Mouse (Mus musculus): ENCODE results near the gene Scaf4. TPM values are rescaled to one million over a fixed set of nuclear protein-coding genes. Genes with fewer than 3 reads are reported as not detected.
A peak's percentile ranks its signal among the peaks of the same experiment; 100 is the strongest.

Gene Scaf4
- polyA plus RNA-seq, 1 experiment: 14.1 TPM

DNA sequence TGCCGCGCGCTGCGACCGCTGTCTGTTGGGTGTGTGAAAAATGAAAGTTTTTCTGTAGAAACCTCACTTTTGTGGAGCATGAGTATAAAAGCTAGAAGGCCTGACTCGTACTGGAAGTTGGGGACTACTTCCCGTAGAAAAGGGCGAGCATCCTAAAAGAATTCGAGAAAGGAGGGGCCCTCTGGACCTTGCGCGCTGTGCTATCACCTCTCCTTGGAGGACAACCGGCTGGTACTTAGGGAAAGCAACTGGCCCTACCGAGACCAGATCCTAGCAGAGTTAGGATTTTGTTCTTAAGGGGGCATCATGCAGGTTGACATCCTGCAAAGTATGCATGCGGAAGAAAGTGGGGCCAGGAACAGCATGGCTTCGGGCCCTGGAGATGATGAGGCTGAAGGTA lies 613 bp upstream of the Scaf4 start:
- Histone ChIP-seq H3ac (ENCODE audit: control insufficient read depth, insufficient read length) (peak overlapping the region; percentile 65), H3K4me3 (peak overlapping the region; percentile 69), H3K36me3 (ENCODE audit: control insufficient read depth, insufficient read depth) (no peaks in the 10 kb centered on the region), H3K27me3 (ENCODE audit: control insufficient read depth, insufficient read depth, insufficient read length) (no peaks in the 10 kb centered on the region), H3K4me2 (ENCODE audit: low read depth) (peak overlapping the region; percentile 91), H3K79me2 (ENCODE audit: control insufficient read depth, insufficient read depth) (peaks cover 36% of the 10 kb centered on the region)
- TF ChIP-seq POLR2AphosphoS2 (IDR thresholded peaks at IDR 0.05; ENCODE audit: insufficient read length, low read depth) (no peak), TCF12 (IDR thresholded peaks at IDR 0.05; ENCODE audit: insufficient read depth, poor library complexity, severe bottlenecking) (no peak), SRF (IDR thresholded peaks at IDR 0.05; ENCODE audit: control insufficient read depth, insufficient read length, low read depth) (no peak), MAX (IDR thresholded peaks at IDR 0.05; ENCODE audit: low read depth) (no peak), REST (IDR thresholded peaks at IDR 0.05; ENCODE audit: insufficient read depth, insufficient read length) (no peak)

DNA sequence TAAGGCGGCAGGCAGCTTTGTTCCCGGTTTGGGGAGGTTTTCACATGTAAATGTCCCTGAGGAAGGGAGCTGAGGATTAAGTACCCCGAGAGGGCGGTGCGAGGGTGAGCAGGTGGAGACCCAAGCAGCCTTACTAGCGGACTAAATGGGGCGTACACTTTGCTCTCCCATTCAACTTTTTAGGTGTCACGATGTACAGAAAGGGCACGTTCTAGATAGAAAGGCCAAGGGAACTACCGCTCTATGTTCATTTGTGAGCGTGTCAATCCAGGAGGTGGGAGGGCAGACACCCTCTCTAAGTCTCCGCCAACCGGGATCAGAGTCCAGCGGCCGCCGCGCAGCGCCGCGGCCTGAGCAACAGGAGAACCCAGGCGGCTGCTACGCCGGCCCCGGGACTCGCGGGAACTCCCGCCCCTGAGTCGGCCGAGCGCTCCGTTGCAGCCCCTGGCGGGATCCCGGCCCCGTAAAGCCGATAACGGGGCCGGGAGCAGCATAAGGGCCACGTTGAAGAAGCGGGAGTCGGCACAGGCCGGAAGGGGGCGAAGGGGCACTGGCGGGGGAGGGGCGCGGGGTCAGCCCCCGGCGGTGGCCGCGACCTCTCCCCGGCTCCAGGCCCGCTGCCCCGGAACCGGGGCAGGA lies 918 bp downstream of the Scaf4 start:
- TF ChIP-seq MYOD1 (IDR thresholded peaks at IDR 0.05; ENCODE audit: control insufficient read depth in 1 of 3, insufficient read length in 2 of 3, low read depth in 2 of 3) (peak in 1 of 3 experiments; percentile 3), TCF3 (IDR thresholded peaks at IDR 0.05; ENCODE audit: insufficient read length, low read depth) (no peak)
- Histone ChIP-seq H3K4me3 (peak overlapping the region; percentile 69), H3K79me2 (ENCODE audit: control insufficient read depth, insufficient read depth) (peaks cover 52% of the 10 kb centered on the region), H3ac (ENCODE audit: control insufficient read depth, insufficient read length) (peak overlapping the region; percentile 65), H3K4me2 (ENCODE audit: low read depth) (peak overlapping the region; percentile 94), H3K27me3 (ENCODE audit: control insufficient read depth, insufficient read depth, insufficient read length) (no peaks in the 10 kb centered on the region), H3K36me3 (ENCODE audit: control insufficient read depth, insufficient read depth) (no peaks in the 10 kb centered on the region)

DNA sequence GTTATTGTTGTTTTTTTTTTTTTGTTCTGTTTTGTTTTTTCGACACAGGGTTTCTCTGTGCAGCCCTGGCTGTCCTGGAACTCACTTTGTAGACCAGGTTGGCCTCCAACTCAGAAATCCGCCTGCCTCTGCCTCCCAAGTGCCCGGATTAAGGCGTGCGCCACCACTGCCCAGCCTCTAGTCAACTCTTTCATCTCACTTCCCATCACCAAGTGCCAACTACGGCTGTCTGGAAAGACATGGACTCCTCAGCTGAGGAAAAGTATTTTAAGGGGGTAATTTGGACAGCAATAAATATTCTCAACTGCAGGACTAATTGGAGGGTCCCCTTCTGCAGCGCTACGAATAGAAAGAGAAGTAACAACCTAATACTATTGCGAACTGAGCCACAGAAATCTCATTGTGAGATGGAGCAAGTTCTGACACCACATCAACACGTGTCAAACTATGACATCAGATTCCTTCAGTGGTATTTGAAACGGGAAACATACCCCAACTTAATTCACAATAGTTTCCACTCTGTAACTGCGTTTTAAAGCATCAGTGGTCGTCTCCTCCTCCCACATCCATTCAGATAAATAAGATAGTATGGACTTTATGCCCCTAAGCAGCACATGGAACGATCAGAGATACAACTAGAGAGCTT lies 1.6 kb downstream of the Scaf4 start:
- peak overlapping the region; percentile 65 for H3ac ChIP-seq (ENCODE audit: control insufficient read depth, insufficient read length)
- H3K4me3 ChIP-seq: peak overlapping the region; percentile 69
- H3K4me2 ChIP-seq (ENCODE audit: low read depth): peak overlapping the region; percentile 94
- no peaks in the 10 kb centered on the region for H3K27me3 ChIP-seq (ENCODE audit: control insufficient read depth, insufficient read depth, insufficient read length)
- no peaks in the 10 kb centered on the region for H3K36me3 ChIP-seq (ENCODE audit: control insufficient read depth, insufficient read depth)
- peaks cover 58% of the 10 kb centered on the region for H3K79me2 ChIP-seq (ENCODE audit: control insufficient read depth, insufficient read depth)
- TF ChIP-seq SRF (IDR thresholded peaks at IDR 0.05; ENCODE audit: control insufficient read depth, insufficient read length, low read depth): no peak
- TF ChIP-seq TCF12 (IDR thresholded peaks at IDR 0.05; ENCODE audit: insufficient read depth, poor library complexity, severe bottlenecking): no peak
- no peak for TF ChIP-seq MYOG (IDR thresholded peaks at IDR 0.05; ENCODE audit: control insufficient read depth in 1 of 3, insufficient read depth in 1 of 3, insufficient read length in 2 of 3, low read depth in 2 of 3)

DNA sequence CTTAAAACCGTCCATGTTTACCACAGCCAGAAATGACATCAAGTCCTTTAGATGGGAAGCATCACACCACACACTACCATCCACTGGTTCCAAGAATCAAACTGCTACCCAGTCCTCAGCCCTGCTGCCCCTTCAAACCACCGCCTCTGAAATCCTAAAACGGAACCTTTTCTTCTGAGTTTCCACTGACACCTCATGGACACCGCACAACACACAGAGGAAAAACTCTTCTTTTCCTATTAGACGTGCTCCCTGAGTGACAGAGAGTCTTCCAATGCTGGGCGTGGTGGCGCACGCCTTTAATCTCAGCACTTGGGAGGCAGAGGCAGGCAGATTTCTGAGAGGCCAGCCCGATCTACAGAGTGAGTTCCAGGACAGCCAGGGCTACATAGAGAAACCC lies 2.9 kb downstream of the Scaf4 start:
- Histone ChIP-seq H3K79me2 (ENCODE audit: control insufficient read depth, insufficient read depth) (peaks cover 72% of the 10 kb centered on the region), H3K27me3 (ENCODE audit: control insufficient read depth, insufficient read depth, insufficient read length) (no peaks in the 10 kb centered on the region), H3ac (ENCODE audit: control insufficient read depth, insufficient read length) (no peak overlapping the region), H3K4me2 (ENCODE audit: low read depth) (no peak overlapping the region), H3K36me3 (ENCODE audit: control insufficient read depth, insufficient read depth) (no peaks in the 10 kb centered on the region), H3K4me3 (no peak overlapping the region)
- TF ChIP-seq TCF12 (IDR thresholded peaks at IDR 0.05; ENCODE audit: insufficient read depth, poor library complexity, severe bottlenecking) (no peak), MAX (IDR thresholded peaks at IDR 0.05; ENCODE audit: low read depth) (no peak), USF1 (IDR thresholded peaks at IDR 0.05; ENCODE audit: low read depth) (no peak), TCF3 (IDR thresholded peaks at IDR 0.05; ENCODE audit: insufficient read length, low read depth) (no peak), SRF (IDR thresholded peaks at IDR 0.05; ENCODE audit: control insufficient read depth, insufficient read length, low read depth) (no peak), POLR2AphosphoS2 (IDR thresholded peaks at IDR 0.05; ENCODE audit: insufficient read length, low read depth) (no peak), MYOD1 (IDR thresholded peaks at IDR 0.05; ENCODE audit: control insufficient read depth in 1 of 3, insufficient read length in 2 of 3, low read depth in 2 of 3) (no peak), POLR2A (IDR thresholded peaks at IDR 0.05; ENCODE audit: insufficient read length, low read depth) (no peak)

DNA sequence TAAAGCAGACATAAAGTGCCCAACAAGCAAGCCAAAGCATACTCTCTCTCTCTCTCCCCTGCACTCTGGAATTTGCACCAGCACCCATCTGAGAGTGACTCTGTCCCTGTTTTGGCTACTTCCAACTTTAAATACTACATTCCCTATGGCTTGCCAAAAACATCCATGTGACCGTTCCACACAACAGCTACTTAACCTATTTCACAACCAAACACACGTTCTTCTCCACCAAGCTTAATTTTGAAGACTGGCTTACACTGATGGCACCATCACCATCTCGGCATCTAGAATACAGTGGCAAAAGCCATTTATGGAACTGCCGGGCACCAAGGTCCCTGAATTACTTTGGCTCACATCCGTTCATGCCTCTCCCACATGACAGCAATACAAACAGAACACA lies 3.3 kb downstream of the Scaf4 start:
- Histone ChIP-seq H3K4me2 (ENCODE audit: low read depth) (no peak overlapping the region), H3ac (ENCODE audit: control insufficient read depth, insufficient read length) (no peak overlapping the region), H3K4me3 (no peak overlapping the region), H3K79me2 (ENCODE audit: control insufficient read depth, insufficient read depth) (peaks cover 76% of the 10 kb centered on the region), H3K36me3 (ENCODE audit: control insufficient read depth, insufficient read depth) (no peaks in the 10 kb centered on the region), H3K27me3 (ENCODE audit: control insufficient read depth, insufficient read depth, insufficient read length) (no peaks in the 10 kb centered on the region)
- no peak for TF ChIP-seq TCF12 (IDR thresholded peaks at IDR 0.05; ENCODE audit: insufficient read depth, poor library complexity, severe bottlenecking)
- TF ChIP-seq MYOG (IDR thresholded peaks at IDR 0.05; ENCODE audit: control insufficient read depth in 1 of 3, insufficient read depth in 1 of 3, insufficient read length in 2 of 3, low read depth in 2 of 3): no peak
- no peak for TF ChIP-seq SRF (IDR thresholded peaks at IDR 0.05; ENCODE audit: control insufficient read depth, insufficient read length, low read depth)
- no peak for TF ChIP-seq TCF3 (IDR thresholded peaks at IDR 0.05; ENCODE audit: insufficient read length, low read depth)
- TF ChIP-seq POLR2AphosphoS2 (IDR thresholded peaks at IDR 0.05; ENCODE audit: insufficient read length, low read depth): no peak

DNA sequence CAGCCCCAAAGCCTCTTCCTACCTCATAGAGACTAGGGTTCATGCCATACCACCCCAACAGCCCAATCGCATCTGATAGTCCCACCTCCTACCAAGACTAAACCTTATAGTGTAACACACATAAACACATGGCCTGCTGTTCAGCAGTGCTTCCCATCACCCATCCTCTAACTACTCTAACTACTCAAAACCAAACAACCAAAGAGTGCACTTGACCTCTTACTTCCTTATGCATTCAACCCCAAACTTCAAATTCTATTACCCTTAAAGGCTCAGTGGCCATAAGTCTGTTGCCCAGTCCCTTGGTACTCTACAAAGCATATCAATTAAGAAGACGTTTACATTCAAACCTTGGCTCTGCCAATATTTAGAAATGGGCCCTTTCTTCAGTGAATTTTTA lies 3.8 kb downstream of the Scaf4 start:
- TF ChIP-seq CEBPB (IDR thresholded peaks at IDR 0.05; ENCODE audit: insufficient read depth, poor library complexity, severe bottlenecking): no peak
- TF ChIP-seq TCF12 (IDR thresholded peaks at IDR 0.05; ENCODE audit: insufficient read depth, poor library complexity, severe bottlenecking): no peak
- TF ChIP-seq SRF (IDR thresholded peaks at IDR 0.05; ENCODE audit: control insufficient read depth, insufficient read length, low read depth): no peak
- no peak for TF ChIP-seq TCF3 (IDR thresholded peaks at IDR 0.05; ENCODE audit: insufficient read length, low read depth)
- TF ChIP-seq MYOD1 (IDR thresholded peaks at IDR 0.05; ENCODE audit: control insufficient read depth in 1 of 3, insufficient read length in 2 of 3, low read depth in 2 of 3): no peak
- no peak for TF ChIP-seq MAX (IDR thresholded peaks at IDR 0.05; ENCODE audit: low read depth)
- TF ChIP-seq USF1 (IDR thresholded peaks at IDR 0.05; ENCODE audit: low read depth): no peak
- TF ChIP-seq POLR2A (IDR thresholded peaks at IDR 0.05; ENCODE audit: insufficient read length, low read depth): no peak
- TF ChIP-seq POLR2AphosphoS2 (IDR thresholded peaks at IDR 0.05; ENCODE audit: insufficient read length, low read depth): no peak
- no peak for TF ChIP-seq REST (IDR thresholded peaks at IDR 0.05; ENCODE audit: insufficient read depth, insufficient read length)
- no peak for TF ChIP-seq E2F4 (IDR thresholded peaks at IDR 0.05; ENCODE audit: insufficient read depth)
- no peak for TF ChIP-seq MYOG (IDR thresholded peaks at IDR 0.05; ENCODE audit: control insufficient read depth in 1 of 3, insufficient read depth in 1 of 3, insufficient read length in 2 of 3, low read depth in 2 of 3)
- no peaks in the 10 kb centered on the region for H3K36me3 ChIP-seq (ENCODE audit: control insufficient read depth, insufficient read depth)
- H3K4me3 ChIP-seq: no peak overlapping the region
- H3K27me3 ChIP-seq (ENCODE audit: control insufficient read depth, insufficient read depth, insufficient read length): no peaks in the 10 kb centered on the region
- H3K4me2 ChIP-seq (ENCODE audit: low read depth): no peak overlapping the region
- H3ac ChIP-seq (ENCODE audit: control insufficient read depth, insufficient read length): no peak overlapping the region
- peaks cover 80% of the 10 kb centered on the region for H3K79me2 ChIP-seq (ENCODE audit: control insufficient read depth, insufficient read depth)

All from myocyte (in vitro differentiated cells).